Mouse (Mus musculus): Measurements from ENCODE around the gene Emilin3. TPM values are rescaled to one million over a fixed set of nuclear protein-coding genes. Genes with fewer than 3 reads are reported as not detected.

Emilin3 gene
- polyA plus RNA-seq, 1 experiment from 2014 or later, result not detected

DNA sequence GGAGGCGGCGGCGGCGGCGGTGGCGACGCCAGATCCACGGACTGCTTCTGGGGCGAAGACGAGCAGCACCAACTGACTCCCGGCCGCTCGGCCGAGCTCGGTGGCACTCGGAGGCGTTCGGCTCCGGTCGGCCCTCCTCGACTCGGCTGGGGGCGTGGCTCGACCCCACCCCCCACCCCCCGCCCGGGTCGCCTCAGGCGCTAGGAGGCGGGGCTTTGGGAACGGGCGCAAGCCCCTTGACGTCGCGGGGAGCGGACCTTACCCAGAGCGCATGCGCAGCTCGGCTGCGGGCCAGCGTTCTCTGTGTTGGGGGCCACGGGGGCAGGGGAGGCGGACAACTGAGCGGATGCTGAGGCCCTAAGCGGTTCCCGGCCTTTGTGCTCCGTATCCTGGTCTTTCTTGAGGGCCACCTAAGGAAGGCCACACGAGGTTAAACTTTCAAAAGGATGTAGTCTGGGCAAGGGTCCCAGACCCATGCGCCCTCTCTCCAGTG is 39.2 kb downstream of the Emilin3 start, which contains the start of gene Zhx3:
Gene Zhx3, minus strand, starts transcription at position 109 of the 493 bp plus-strand sequence.
- Histone ChIP-seq H3K4me3 (ENCODE audit: inconsistent target) (peak within 1 kb of the TSS; percentile 43), H3K36me3 (ENCODE audit: inconsistent target) (no peaks in the 10 kb centered on the region), H3K27ac (peak within 1 kb of the TSS; percentile 34; the same call in 1 of the 2 replicates), H3K79me2 (ENCODE audit: inconsistent target) (no peaks in the 10 kb centered on the region)
- under 1% methylated on average over 45 of the region's 48 CpGs for WGBS (ENCODE audit: missing documents)

DNA sequence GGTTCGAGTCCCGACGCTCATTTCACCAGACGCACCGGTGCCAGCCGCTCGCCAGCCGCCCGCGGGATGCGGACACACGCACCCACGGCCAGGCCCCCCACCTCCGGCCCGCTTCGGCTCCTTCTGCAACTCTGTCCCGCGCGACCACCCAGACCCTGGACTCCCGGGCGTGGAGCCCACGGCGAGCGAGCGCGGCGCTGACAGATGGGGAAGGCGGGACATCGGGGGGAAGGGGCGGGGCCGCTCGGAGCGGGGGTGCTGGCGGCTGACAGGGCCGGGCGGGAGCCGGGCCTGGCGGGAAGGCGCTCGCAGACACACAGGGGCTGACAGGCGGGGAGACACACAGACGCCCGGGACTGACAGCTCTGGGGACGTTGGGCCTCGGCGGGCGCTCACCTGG is 39.7 kb downstream of the Emilin3 start:
- WGBS (ENCODE audit: missing documents), result 1% methylated on average over 44 of the region's 47 CpGs
- Histone ChIP-seq H3K27ac (no peak overlapping the region), H3K36me3 (ENCODE audit: inconsistent target) (no peaks in the 10 kb centered on the region)

DNA sequence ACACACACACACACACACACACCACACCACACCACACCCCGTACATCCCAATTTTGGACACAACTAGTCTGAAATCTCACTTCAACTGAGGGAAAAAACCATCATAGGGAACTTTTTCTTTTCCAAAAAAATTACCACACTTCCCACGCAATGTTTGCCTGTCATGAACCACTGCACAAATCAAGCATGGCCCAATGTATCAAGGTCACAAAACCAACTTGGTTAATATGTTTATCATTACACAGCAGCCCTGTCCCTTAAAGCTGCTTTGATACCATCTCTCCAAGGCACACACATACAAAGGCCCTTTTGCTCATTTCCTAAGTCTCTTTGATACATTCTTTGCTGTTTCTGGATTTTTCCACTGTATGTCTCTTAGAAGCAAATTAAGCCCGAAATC is 40.8 kb downstream of the Emilin3 start:
- H3K27ac ChIP-seq, result no peak overlapping the region
- H3K79me2 ChIP-seq (ENCODE audit: inconsistent target), result no peaks in the 10 kb centered on the region
- no peak overlapping the region for H3K4me3 ChIP-seq (ENCODE audit: inconsistent target)
- WGBS (ENCODE audit: missing documents), result 95% methylated on average over 3 of the region's 3 CpGs
- no peaks in the 10 kb centered on the region for H3K36me3 ChIP-seq (ENCODE audit: inconsistent target)

More for the DNA sequence above, 39.7 kb downstream of the Emilin3 start:
- H3K79me2 ChIP-seq (ENCODE audit: inconsistent target), result no peaks in the 10 kb centered on the region
- peak overlapping the region; percentile 38 for H3K4me3 ChIP-seq (ENCODE audit: inconsistent target)

DNA sequence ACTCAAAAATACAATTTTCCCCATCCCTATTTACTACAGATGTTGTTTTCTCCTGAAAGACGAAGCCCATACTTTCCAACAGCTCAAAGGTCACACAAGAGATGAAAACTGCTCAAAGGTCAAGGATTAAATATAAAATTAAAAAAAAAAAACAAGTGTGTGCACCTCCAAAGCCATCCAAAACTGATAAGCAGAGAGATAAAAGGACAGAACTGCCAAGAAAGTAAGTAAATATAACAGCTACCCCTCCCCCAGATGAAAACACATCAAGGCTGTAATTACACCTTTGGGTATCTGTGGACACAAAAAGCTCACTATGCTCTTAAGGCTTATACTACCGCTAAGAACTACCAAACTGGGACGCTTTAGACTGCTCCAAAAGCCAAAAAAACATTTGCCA is 42.7 kb downstream of the Emilin3 start:
- WGBS (ENCODE audit: missing documents), result 100% methylated on average over 3 of the region's 3 CpGs
- H3K79me2 ChIP-seq (ENCODE audit: inconsistent target), result no peaks in the 10 kb centered on the region
- H3K4me3 ChIP-seq (ENCODE audit: inconsistent target), result no peak overlapping the region
- no peak overlapping the region for H3K27ac ChIP-seq
- no peaks in the 10 kb centered on the region for H3K36me3 ChIP-seq (ENCODE audit: inconsistent target)

DNA sequence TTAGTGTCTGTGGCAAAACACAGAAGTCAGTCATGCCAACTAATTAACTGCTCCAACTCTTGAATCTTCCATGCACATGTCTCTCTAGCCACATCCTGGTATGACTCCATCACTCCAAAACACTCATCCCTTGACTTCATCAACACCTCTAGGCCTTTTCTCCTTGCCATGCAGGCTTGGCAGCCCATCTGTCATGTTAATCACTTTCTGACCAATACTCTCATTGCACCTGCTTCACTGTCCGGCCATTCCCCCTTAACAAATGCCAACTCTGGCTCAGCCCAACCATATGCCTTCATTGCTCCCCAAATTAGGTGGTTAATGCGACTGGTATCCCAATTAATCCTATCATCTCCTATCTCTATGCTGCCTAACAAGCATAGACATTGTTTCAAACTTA is 46.9 kb downstream of the Emilin3 start:
- Histone ChIP-seq H3K27ac (no peak overlapping the region), H3K79me2 (ENCODE audit: inconsistent target) (no peaks in the 10 kb centered on the region), H3K4me3 (ENCODE audit: inconsistent target) (no peak overlapping the region), H3K36me3 (ENCODE audit: inconsistent target) (no peaks in the 10 kb centered on the region)
- WGBS (ENCODE audit: missing documents), result 100% methylated on average over 2 of the region's 2 CpGs

DNA sequence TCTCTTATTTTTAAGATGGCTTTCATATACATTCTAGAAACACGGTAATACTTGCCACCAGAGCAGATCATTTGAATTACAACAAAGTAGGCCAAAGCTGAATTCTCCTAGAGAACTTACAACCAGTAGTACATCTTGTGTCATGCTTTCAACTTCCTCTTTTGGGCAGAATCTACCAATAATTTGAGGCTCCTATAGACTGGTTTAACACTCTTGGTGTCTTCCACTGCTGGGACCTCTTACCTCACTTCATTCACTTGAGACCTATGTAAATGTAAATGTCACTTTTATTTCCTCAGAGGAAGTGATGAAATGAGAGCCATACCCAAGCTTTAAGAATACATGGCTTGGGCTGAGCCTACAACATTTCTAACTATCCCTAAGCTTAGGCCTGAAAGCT is 48.0 kb downstream of the Emilin3 start:
- no peak overlapping the region for H3K27ac ChIP-seq
- H3K79me2 ChIP-seq (ENCODE audit: inconsistent target), result no peaks in the 10 kb centered on the region
- 73% methylated on average over 1 of the region's 1 CpGs for WGBS (ENCODE audit: missing documents)

DNA sequence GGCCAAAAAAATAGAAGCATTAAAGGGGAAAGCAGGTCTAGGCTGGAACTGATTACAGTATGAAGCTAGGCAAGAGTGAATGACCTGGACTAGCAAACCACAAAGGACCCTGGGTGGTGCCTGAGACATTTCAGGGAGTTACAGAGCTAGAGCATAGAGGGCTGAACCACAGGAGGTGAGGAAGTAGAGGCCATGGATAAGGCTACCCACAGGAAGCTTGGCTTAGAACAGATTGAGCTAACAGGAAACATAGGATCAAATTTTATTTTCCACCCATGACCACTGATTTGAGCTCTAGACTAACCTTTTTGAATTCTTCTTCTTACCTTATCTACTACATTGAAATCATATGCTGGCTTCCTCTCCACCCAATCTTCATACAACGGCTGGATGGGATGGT is 51.8 kb downstream of the Emilin3 start:
- WGBS (ENCODE audit: missing documents), result 8% methylated on average over 1 of the region's 1 CpGs
- Histone ChIP-seq H3K27ac (no peak overlapping the region), H3K4me3 (ENCODE audit: inconsistent target) (no peak overlapping the region), H3K79me2 (ENCODE audit: inconsistent target) (no peaks in the 10 kb centered on the region), H3K36me3 (ENCODE audit: inconsistent target) (no peaks in the 10 kb centered on the region)

More for the DNA sequence above, 48.0 kb downstream of the Emilin3 start:
- Histone ChIP-seq H3K4me3 (ENCODE audit: inconsistent target) (no peak overlapping the region), H3K36me3 (ENCODE audit: inconsistent target) (no peaks in the 10 kb centered on the region)

Other genes starting within 250 kb of the Emilin3 start
- gene Plcg1, start 181.0 kb downstream of the Emilin3 start, polyA plus RNA-seq (2018), result 6.6 to 8.3 TPM (median 7.6 TPM) in 3 replicates
- gene Zhx3, start 39.3 kb downstream of the Emilin3 start, polyA plus RNA-seq (2018), result 4.1 to 5.7 TPM (median 4.5 TPM) in 3 replicates
- gene Lpin3, start 31.7 kb downstream of the Emilin3 start, polyA plus RNA-seq (2018), result not detected in 3 replicates
- 8.6 to 11.0 TPM (median 9.0 TPM) in 3 replicates for gene Chd6, start 196.7 kb upstream of the Emilin3 start, polyA plus RNA-seq (2018)